Mouse (Mus musculus) neural tube, embryonic 14.5 days (tissue): ENCODE results near the gene Hdac9. TPM values are rescaled to one million over a fixed set of nuclear protein-coding genes. Genes with fewer than 3 reads are reported as not detected.
"Not testable (repeated sequence)": the region's sequence is repeated elsewhere in the genome, so short reads cannot be mapped to it uniquely, and the experiment has no call there.

ENCODE experiments used
- ATAC-seq: fragments of 200-750 bp; cut with Nextera tagmentation; 2 replicates; pipeline ENCODE4 v1.8.0; 2017; ENCODE audit warnings: low read depth, mild to moderate bottlenecking, moderate TSS enrichment, moderate library complexity
- H3K27ac ChIP-seq: fragments of 300-500 bp; sonication (generic); 2 replicates; pipeline ENCODE4 v1.5.1; 2014; ENCODE audit warnings: low read depth, mild to moderate bottlenecking, control low read depth, low read length, moderate library complexity, mixed read lengths
- H3K27me3 ChIP-seq: fragments of 300-500 bp; sonication (generic); 2 replicates; pipeline ENCODE4 v1.6.1; 2014; ENCODE audit warnings: low read length; ENCODE audit not compliant: control insufficient read depth, insufficient read depth
- H3K36me3 ChIP-seq: fragments of 300-500 bp; sonication (generic); 2 replicates; pipeline ENCODE4 v1.6.1; 2014; ENCODE audit warnings: low read length, mixed read lengths; ENCODE audit not compliant: control insufficient read depth, insufficient read depth
- H3K4me1 ChIP-seq: fragments of 300-500 bp; sonication (generic); 2 replicates; pipeline ENCODE4 v1.6.1; 2014; ENCODE audit warnings: low read length; ENCODE audit not compliant: control insufficient read depth, insufficient read depth
- H3K4me2 ChIP-seq: fragments of 300-500 bp; sonication (generic); 2 replicates; pipeline ENCODE4 v1.6.1; 2014; ENCODE audit warnings: mild to moderate bottlenecking, low read depth, low read length, control low read depth
- H3K4me3 ChIP-seq: fragments of 300-500 bp; sonication (generic); 2 replicates; pipeline ENCODE4 v1.5.1; 2014; ENCODE audit warnings: low read depth, low read length, control low read depth, mixed read lengths
- H3K9ac ChIP-seq: fragments of 300-500 bp; sonication (generic); replicated peaks from 2 replicates; pipeline ENCODE4 v1.6.1; 2014; ENCODE audit warnings: low read depth, mild to moderate bottlenecking, control low read depth, low read length, mixed read lengths
- H3K9me3 ChIP-seq: fragments of 300-500 bp; sonication (generic); 2 replicates; pipeline ENCODE4 v1.6.1; 2016; ENCODE audit warnings: low read length; ENCODE audit not compliant: control insufficient read depth
- WGBS: fragments of 180-500 bp; shearing (Covaris S2); extraction: QIAGEN DNeasy Blood & Tissue Kit; methylation state at CpG from one replicate; pipeline ENCODE4 v1.1.7; 2014; 5-methylcytosine and 5-hydroxymethylcytosine counted together
- polyA plus RNA-seq: library from polyadenylated mRNA; unstranded; fragments of >200 nt; fragmentation: Nextera tagmentation; extraction: Ambion mirVana; gene quantifications from 2 replicates; pipeline ENCODE4 v1.2.1, GENCODE M21; 2014

Gene Hdac9
- polyA plus RNA-seq, 1 experiment from 2014 or later, result 14.1 TPM

GRCm38 (mm10) chr12:34487021-34487420 is 429.9 kb downstream of the Hdac9 start:
- Histone ChIP-seq H3K4me2 (no peak overlapping the region), H3K9ac (no peak overlapping the region), H3K9me3 (no peaks in the 10 kb centered on the region), H3K4me3 (no peak overlapping the region), H3K4me1 (no peaks in the 10 kb centered on the region), H3K27me3 (no peaks in the 10 kb centered on the region), H3K27ac (no peak overlapping the region), H3K36me3 (no peaks in the 10 kb centered on the region)
- ATAC-seq, result no peak
- 81% methylated on average over 3 of the region's 3 CpGs for WGBS

GRCm38 (mm10) chr12:34486016-34486415 is 430.9 kb downstream of the Hdac9 start:
- no peak for ATAC-seq
- no peaks in the 10 kb centered on the region for H3K4me1 ChIP-seq
- no peaks in the 10 kb centered on the region for H3K36me3 ChIP-seq
- no peaks in the 10 kb centered on the region for H3K9me3 ChIP-seq
- H3K4me3 ChIP-seq, result no peak overlapping the region
- no peak overlapping the region for H3K4me2 ChIP-seq
- no peaks in the 10 kb centered on the region for H3K27me3 ChIP-seq
- H3K27ac ChIP-seq, result no peak overlapping the region
- 78% methylated on average over 2 of the region's 2 CpGs for WGBS
- H3K9ac ChIP-seq, result no peak overlapping the region

- H3K4me1 ChIP-seq, result no peaks in the 10 kb centered on the region
- 95% methylated on average over 5 of the region's 5 CpGs for WGBS
- H3K4me3 ChIP-seq, result no peak overlapping the region
- H3K4me2 ChIP-seq, result no peak overlapping the region
- no peaks in the 10 kb centered on the region for H3K9me3 ChIP-seq
- H3K36me3 ChIP-seq, result no peaks in the 10 kb centered on the region
- H3K27ac ChIP-seq, result no peak overlapping the region
- no peak overlapping the region for H3K9ac ChIP-seq
- no peak for ATAC-seq
- H3K27me3 ChIP-seq, result no peaks in the 10 kb centered on the region
These were observed 435.2 kb downstream of the Hdac9 start for GRCm38 (mm10) chr12:34481702-34482101.

- Histone ChIP-seq H3K4me2 (no peak overlapping the region), H3K4me3 (no peak overlapping the region), H3K36me3 (no peaks in the 10 kb centered on the region), H3K4me1 (no peaks in the 10 kb centered on the region), H3K27me3 (no peaks in the 10 kb centered on the region), H3K9me3 (no peaks in the 10 kb centered on the region), H3K9ac (no peak overlapping the region), H3K27ac (no peak overlapping the region)
- WGBS, result 84% methylated on average over 10 of the region's 10 CpGs
- ATAC-seq, result no peak
These were observed 443.8 kb downstream of the Hdac9 start for GRCm38 (mm10) chr12:34472949-34473651.

GRCm38 (mm10) chr12:34472542-34472941 is 444.4 kb downstream of the Hdac9 start:
- Histone ChIP-seq H3K27ac (no peak overlapping the region), H3K9me3 (no peaks in the 10 kb centered on the region), H3K4me2 (no peak overlapping the region), H3K27me3 (no peaks in the 10 kb centered on the region), H3K36me3 (no peaks in the 10 kb centered on the region), H3K9ac (no peak overlapping the region), H3K4me3 (no peak overlapping the region), H3K4me1 (no peaks in the 10 kb centered on the region)
- WGBS, result 48% methylated on average over 4 of the region's 4 CpGs
- ATAC-seq, result no peak

GRCm38 (mm10) chr12:34461728-34462127 is 455.2 kb downstream of the Hdac9 start:
- Histone ChIP-seq H3K4me2 (no peak overlapping the region), H3K4me1 (no peaks in the 10 kb centered on the region), H3K4me3 (no peak overlapping the region), H3K36me3 (no peaks in the 10 kb centered on the region), H3K27me3 (no peaks in the 10 kb centered on the region), H3K9me3 (no peaks in the 10 kb centered on the region), H3K27ac (no peak overlapping the region), H3K9ac (no peak overlapping the region)
- no peak for ATAC-seq
- WGBS, result 71% methylated on average over 1 of the region's 1 CpGs

GRCm38 (mm10) chr12:34452643-34453042 is 464.3 kb downstream of the Hdac9 start:
- no peaks in the 10 kb centered on the region for H3K36me3 ChIP-seq
- no peak overlapping the region for H3K4me2 ChIP-seq
- no peak overlapping the region for H3K27ac ChIP-seq
- 94% methylated on average over 5 of the region's 5 CpGs for WGBS
- H3K4me1 ChIP-seq, result no peaks in the 10 kb centered on the region
- H3K9me3 ChIP-seq, result no peaks in the 10 kb centered on the region
- no peak for ATAC-seq
- no peak overlapping the region for H3K4me3 ChIP-seq
- no peaks in the 10 kb centered on the region for H3K27me3 ChIP-seq
- no peak overlapping the region for H3K9ac ChIP-seq

GRCm38 (mm10) chr12:34451198-34451597 is 465.7 kb downstream of the Hdac9 start:
- H3K4me2 ChIP-seq, result no peak overlapping the region
- H3K9me3 ChIP-seq, result no peaks in the 10 kb centered on the region
- no peaks in the 10 kb centered on the region for H3K4me1 ChIP-seq
- no peaks in the 10 kb centered on the region for H3K27me3 ChIP-seq
- no peak overlapping the region for H3K27ac ChIP-seq
- no peak overlapping the region for H3K9ac ChIP-seq
- no peak overlapping the region for H3K4me3 ChIP-seq
- H3K36me3 ChIP-seq, result no peaks in the 10 kb centered on the region
- no peak; the same call in 1 of the 2 replicates for ATAC-seq
- whole genome bisulfite sequencing, result 59% methylated on average over 2 of the region's 2 CpGs

GRCm38 (mm10) chr12:34444724-34445123 is 472.2 kb downstream of the Hdac9 start:
- not testable (repeated sequence) for H3K9me3 ChIP-seq, H3K4me2 ChIP-seq, H3K27me3 ChIP-seq, H3K4me3 ChIP-seq, H3K36me3 ChIP-seq, H3K27ac ChIP-seq, ATAC-seq, H3K4me1 ChIP-seq, H3K9ac ChIP-seq
- 93% methylated on average over 1 of the region's 1 CpGs for WGBS
